Mouse (Mus musculus) heart, adult 2 months (tissue): Measurements from ENCODE around the gene Mgmt. TPM values are rescaled to one million over a fixed set of nuclear protein-coding genes. Genes with fewer than 3 reads are reported as not detected.

Experiments used
- DNase-seq, 2 experiments: peaks; one replicate each; pipeline ENCODE4 v3.0.0; 2021
- H3K27ac ChIP-seq: fragments of 200-600 bp; 2 replicates; pipeline ENCODE4 v1.8.1; 2022
- H3K27me3 ChIP-seq: fragments of 200-500 bp; 2 replicates; pipeline ENCODE4 v1.6.1; 2012; ENCODE audit warnings: mild to moderate bottlenecking, low read length, inconsistent platforms, mixed read lengths; ENCODE audit not compliant: control insufficient read depth, insufficient read depth
- H3K36me3 ChIP-seq: fragments of 200-500 bp; 2 replicates; pipeline ENCODE4 v1.6.1; 2012; ENCODE audit warnings: low read length, inconsistent platforms; ENCODE audit not compliant: control insufficient read depth, insufficient read depth
- H3K4me1 ChIP-seq: fragments of 200-500 bp; 2 replicates; pipeline ENCODE4 v1.6.1; 2011; ENCODE audit warnings: low read length; ENCODE audit not compliant: control insufficient read depth, insufficient read depth
- H3K4me3 ChIP-seq: fragments of 200-600 bp; 2 replicates; pipeline ENCODE4 v1.8.1; 2022
- H3K79me2 ChIP-seq: fragments of 200-500 bp; replicated peaks from 2 replicates; pipeline ENCODE4 v1.6.1; 2012; ENCODE audit warnings: mild to moderate bottlenecking, inconsistent platforms, low read length, moderate library complexity, mixed read lengths; ENCODE audit not compliant: control insufficient read depth, insufficient read depth
- H3K9ac ChIP-seq: fragments of 200-500 bp; 2 replicates; pipeline ENCODE4 v1.6.1; 2012; ENCODE audit warnings: low read depth, mild to moderate bottlenecking, control low read depth, inconsistent platforms, low read length, mixed read lengths
- CTCF ChIP-seq: fragments of 200-600 bp; IDR thresholded peaks from 2 replicates; pipeline ENCODE4 v1.8.1; 2022; ENCODE audit warnings: antibody characterized with exemption, mild to moderate bottlenecking, moderate library complexity
- EP300 ChIP-seq: fragments of 200-500 bp; IDR thresholded peaks from 2 replicates; pipeline ENCODE4 v1.6.1; 2011; ENCODE audit warnings: low read depth, low read length, control low read depth; ENCODE audit not compliant: insufficient read depth
- POLR2A ChIP-seq: fragments of 200-500 bp; IDR thresholded peaks from 2 replicates; pipeline ENCODE4 v1.6.1; 2011; ENCODE audit warnings: mild to moderate bottlenecking, low read depth, low read length, control low read depth; ENCODE audit not compliant: insufficient read depth
- WGBS: fragments of 180-500 bp; shearing (Covaris S2); methylation state at CpG from one replicate; pipeline ENCODE4 v1.1.7; 2018; 5-methylcytosine and 5-hydroxymethylcytosine counted together
- intact Hi-C: fragments of 180-260 bp; cut with DNase I; formaldehyde crosslinking; loops from one replicate; pipeline ENCODE4 v1.15.1; 2025
- long read RNA-seq: library from polyadenylated mRNA; stranded (forward); transcript quantifications from one replicate; pipeline ENCODE4 v2.0.0, GENCODE M21; 2021
- polyA plus RNA-seq: library from polyadenylated mRNA; depleted of rRNA; stranded (reverse); fragments of >200 nt; gene quantifications from 2 replicates; pipeline ENCODE4 v1.2.3, GENCODE M21; 2012; rRNA removed
- total RNA-seq, 2 experiments: library from RNA; stranded (reverse); gene quantifications; 2 replicates each; pipeline ENCODE4 v1.2.3; 2021

The Mgmt gene
- total RNA-seq (1 to 10 TPM; 3.6 to 3.7 TPM), polyA plus RNA-seq (3.7 and 3.8 TPM in 2 replicates)
- long read RNA-seq, transcript Mgmt-201 (5 exons, 2,894 nt) = major isoform, 6 of 7 reads
- long read RNA-seq, partial matches to known transcripts = 1 of 7 reads
- long read RNA-seq, other reads (novel, unspliced or antisense) = 0 of 7 reads

GRCm38 (mm10) chr7:136894106-136894986 lies at the start of gene Mgmt:
Gene Mgmt, plus strand, starts transcription at chr7:136894614.
- H3K27ac ChIP-seq = peak within 1 kb of the TSS; percentile 83
- intact Hi-C loops = no loop called here
- WGBS = 10% methylated on average over 33 of the region's 33 CpGs
- H3K9ac ChIP-seq = peak within 1 kb of the TSS; percentile 58
- DNase-seq = peak; percentile 94 to 96
- peaks cover 4% of the 10 kb centered on the region; the same call in 1 of the 2 replicates for H3K4me1 ChIP-seq
- peak within 1 kb of the TSS; percentile 54 for H3K4me3 ChIP-seq
- TF ChIP-seq POLR2A = peak; percentile 70
- 0 out of 2 replicates have a peak, but pooled peaks have one; percentile 32 for TF ChIP-seq EP300
- TF ChIP-seq CTCF = no peak
- H3K36me3 ChIP-seq = no peaks in the 10 kb centered on the region
- no peaks in the 10 kb centered on the region for H3K79me2 ChIP-seq
- no peaks in the 10 kb centered on the region for H3K27me3 ChIP-seq

GRCm38 (mm10) chr7:136844835-136845234 lies 49.6 kb upstream of the Mgmt start:
- no peaks in the 10 kb centered on the region for H3K27me3 ChIP-seq
- peak overlapping the region; percentile 51 for H3K27ac ChIP-seq
- H3K4me3 ChIP-seq = no peak overlapping the region
- peaks cover 16% of the 10 kb centered on the region for H3K4me1 ChIP-seq
- no peak for DNase-seq
- TF ChIP-seq EP300 (no peak), POLR2A (no peak), CTCF (no peak)
- 78% methylated on average over 5 of the region's 5 CpGs for WGBS
- intact Hi-C loops = no loop called here
- no peak overlapping the region for H3K9ac ChIP-seq
- no peaks in the 10 kb centered on the region for H3K79me2 ChIP-seq
- H3K36me3 ChIP-seq = peaks cover 8% of the 10 kb centered on the region

GRCm38 (mm10) chr7:136845321-136845720 lies 49.1 kb upstream of the Mgmt start:
- intact Hi-C loops = no loop called here

GRCm38 (mm10) chr7:136846086-136846620 lies 48.3 kb upstream of the Mgmt start:
- H3K4me1 ChIP-seq = peaks cover 24% of the 10 kb centered on the region
- H3K4me3 ChIP-seq = no peak overlapping the region
- no peak overlapping the region for H3K9ac ChIP-seq
- peaks cover 8% of the 10 kb centered on the region; the same call in 1 of the 2 replicates for H3K36me3 ChIP-seq
- no peak for DNase-seq
- no peaks in the 10 kb centered on the region for H3K79me2 ChIP-seq
- no peaks in the 10 kb centered on the region for H3K27me3 ChIP-seq
- intact Hi-C loops = no loop called here
- WGBS = 81% methylated on average over 10 of the region's 10 CpGs
- peak overlapping the region; percentile 51 for H3K27ac ChIP-seq
- TF ChIP-seq EP300 (no peak), POLR2A (no peak), CTCF (no peak)

More at GRCm38 (mm10) chr7:136845321-136845720, 49.1 kb upstream of the Mgmt start:
- WGBS = 38% methylated on average over 9 of the region's 9 CpGs
- no peak overlapping the region for H3K9ac ChIP-seq
- H3K4me1 ChIP-seq = peaks cover 20% of the 10 kb centered on the region
- peaks cover 10% of the 10 kb centered on the region for H3K36me3 ChIP-seq
- H3K27me3 ChIP-seq = no peaks in the 10 kb centered on the region
- TF ChIP-seq CTCF (no peak), EP300 (no peak), POLR2A (no peak)
- H3K4me3 ChIP-seq = no peak overlapping the region
- H3K79me2 ChIP-seq = no peaks in the 10 kb centered on the region
- DNase-seq = peak in 1 of 2 experiments; percentile 38
- peak overlapping the region; percentile 51 for H3K27ac ChIP-seq

- Histone ChIP-seq H3K4me3 (no peak overlapping the region), H3K9ac (no peak overlapping the region), H3K36me3 (peaks cover 8% of the 10 kb centered on the region; the same call in 1 of the 2 replicates), H3K27me3 (no peaks in the 10 kb centered on the region), H3K79me2 (no peaks in the 10 kb centered on the region), H3K27ac (no peak overlapping the region), H3K4me1 (peaks cover 27% of the 10 kb centered on the region)
- 92% methylated on average over 6 of the region's 6 CpGs for WGBS
- TF ChIP-seq CTCF = no peak
- intact Hi-C loops = no loop called here
- DNase-seq = no peak
Measured at GRCm38 (mm10) chr7:136847601-136848000, 46.8 kb upstream of the Mgmt start.
